ENCODE assay signal across 11 mouse cellular contexts in the genomic region with DNA sequence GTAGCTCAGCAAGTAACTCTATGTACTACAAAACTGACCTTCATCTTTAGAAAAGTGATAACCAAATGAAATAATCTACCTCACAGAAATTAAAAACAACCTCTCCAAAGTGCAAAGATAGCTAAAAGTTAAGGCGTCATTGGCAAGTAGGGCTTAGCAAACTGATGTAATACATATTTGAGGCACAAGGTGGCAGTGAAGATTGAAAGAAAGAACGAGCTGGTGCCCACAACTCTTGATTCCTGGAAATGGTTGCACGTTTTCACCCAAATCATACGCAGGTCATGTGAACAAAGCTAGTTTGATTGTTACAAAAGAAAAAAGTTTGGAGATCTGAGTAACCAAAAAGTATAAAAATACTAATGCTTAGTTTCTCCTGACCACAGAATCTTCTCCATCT.
DNase-seq lines count a peak whose midpoint lies in the region; ATAC-seq and TF ChIP-seq lines count a peak whose summit lies in the region.
"Had no signal": no experiment of that assay in that cellular context is flagged by ENCODE, and none has a peak within 500 bp of the region (broad histone marks: within the 10 kb centered on the region; RNA-seq: fewer than 3 reads in every experiment).

No protein-coding gene starts in this region.

- ATAC-seq in heart, postnatal 0 days (ENCODE audit: insufficient read depth, low read depth), result no peak
- no peak for ATAC-seq in heart, embryonic 11.5 days (replicated peaks; ENCODE audit: insufficient number of reproducible peaks, low FRiP score, low TSS enrichment)
- ATAC-seq in neural tube, embryonic 15.5 days (ENCODE audit: low FRiP score), result no peak

- H3K4me1 ChIP-seq in heart, postnatal 0 days (ENCODE audit: control insufficient read depth, insufficient read depth), result 0 out of 2 replicates have a peak, but pooled peaks cover 10% of the 10 kb centered on the region
- H3K4me1 ChIP-seq in heart, embryonic 11.5 days (ENCODE audit: control insufficient read depth, insufficient read depth, low read length), result 0 out of 2 replicates have a peak, but pooled peaks cover 5% of the 10 kb centered on the region
- H3K4me1 ChIP-seq in cerebellum, adult 2 months (ENCODE audit: control insufficient read depth, insufficient read depth, low read length), result peaks cover 6% of the 10 kb centered on the region; the same call in 1 of the 2 replicates
- peaks cover 17% of the 10 kb centered on the region for H3K4me1 ChIP-seq in neural tube, embryonic 15.5 days
- H3K4me1 ChIP-seq: stomach, embryonic 15.5 days had no signal

- TF ChIP-seq CTCF in heart, postnatal 0 days (IDR thresholded peaks at IDR 0.05; ENCODE audit: low read depth), result peak; percentile 62
- TF ChIP-seq CTCF in cerebellum, adult 2 months (IDR thresholded peaks at IDR 0.05; ENCODE audit: borderline replicate concordance, insufficient read depth, low read depth, low read length), result peak; percentile 49; the same call in 1 of the 2 replicates

- H3K4me2 ChIP-seq in heart, postnatal 0 days (ENCODE audit: low read depth, low read length), result no peak overlapping the region
- H3K4me2 ChIP-seq in heart, embryonic 11.5 days, result no peak overlapping the region
- H3K4me2 ChIP-seq in neural tube, embryonic 15.5 days, result no peak overlapping the region
- H3K4me2 ChIP-seq: embryonic facial prominence, embryonic 13.5 days; limb, embryonic 13.5 days; stomach, embryonic 15.5 days had no signal

- H3K9me3 ChIP-seq in heart, postnatal 0 days (replicated peaks; ENCODE audit: control insufficient read depth, low read length), result no peaks in the 10 kb centered on the region
- H3K9me3 ChIP-seq in heart, embryonic 11.5 days (replicated peaks; ENCODE audit: control insufficient read depth, low read length), result no peaks in the 10 kb centered on the region
- H3K9me3 ChIP-seq in neural tube, embryonic 15.5 days (replicated peaks), result no peaks in the 10 kb centered on the region
- H3K9me3 ChIP-seq: embryonic facial prominence, embryonic 13.5 days; limb, embryonic 13.5 days; stomach, embryonic 15.5 days had no signal

- WGBS in heart, postnatal 0 days, result 14% methylated on average over 4 of the region's 4 CpGs
- WGBS in heart, embryonic 11.5 days (ENCODE audit: insufficient replicate concordance), result 22% methylated on average over 4 of the region's 4 CpGs
- 3% methylated on average over 4 of the region's 4 CpGs for WGBS in cerebellum, adult 2 months
- 21% methylated on average over 4 of the region's 4 CpGs for WGBS in neural tube, embryonic 15.5 days

- no peak overlapping the region for H3K9ac ChIP-seq in heart, postnatal 0 days (replicated peaks; ENCODE audit: low read depth, low read length)
- H3K9ac ChIP-seq in heart, embryonic 11.5 days (ENCODE audit: low read depth, low read length), result no peak overlapping the region
- no peak overlapping the region for H3K9ac ChIP-seq in neural tube, embryonic 15.5 days (replicated peaks)
- H3K9ac ChIP-seq: embryonic facial prominence, embryonic 13.5 days; limb, embryonic 13.5 days; stomach, embryonic 15.5 days had no signal

- H3K36me3 ChIP-seq in heart, postnatal 0 days (replicated peaks; ENCODE audit: control insufficient read depth, insufficient read depth, low read length), result peaks cover 23% of the 10 kb centered on the region
- 0 out of 2 replicates have a peak, but pooled peaks cover 6% of the 10 kb centered on the region for H3K36me3 ChIP-seq in heart, embryonic 11.5 days (ENCODE audit: control insufficient read depth, insufficient read depth, low read length)
- H3K36me3 ChIP-seq in neural tube, embryonic 15.5 days, result peaks cover 16% of the 10 kb centered on the region
- H3K36me3 ChIP-seq: stomach, embryonic 15.5 days had no signal

- no peak for TF ChIP-seq POLR2A in cerebellum, adult 2 months (IDR thresholded peaks at IDR 0.05; ENCODE audit: borderline replicate concordance, insufficient read depth, low read length)

- H3K27ac ChIP-seq in heart, postnatal 0 days (ENCODE audit: low read depth), result no peak overlapping the region
- H3K27ac ChIP-seq in heart, embryonic 11.5 days (ENCODE audit: low read depth, low read length), result no peak overlapping the region
- no peak overlapping the region for H3K27ac ChIP-seq in cerebellum, adult 2 months (ENCODE audit: insufficient read depth, low read length)
- H3K27ac ChIP-seq in neural tube, embryonic 15.5 days (replicated peaks), result no peak overlapping the region
- H3K27ac ChIP-seq: embryonic facial prominence, embryonic 13.5 days; limb, embryonic 13.5 days; stomach, embryonic 15.5 days had no signal

- no peaks in the 10 kb centered on the region for H3K27me3 ChIP-seq in heart, postnatal 0 days (ENCODE audit: control insufficient read depth, insufficient read depth, low read length)
- H3K27me3 ChIP-seq in heart, embryonic 11.5 days (ENCODE audit: control insufficient read depth, insufficient read depth, low read length), result no peaks in the 10 kb centered on the region
- no peaks in the 10 kb centered on the region for H3K27me3 ChIP-seq in cerebellum, adult 2 months (ENCODE audit: control insufficient read depth, insufficient read depth, low read length)
- no peaks in the 10 kb centered on the region for H3K27me3 ChIP-seq in neural tube, embryonic 15.5 days (replicated peaks)
- H3K27me3 ChIP-seq: embryonic facial prominence, embryonic 13.5 days; limb, embryonic 13.5 days; stomach, embryonic 15.5 days had no signal

- H3K4me3 ChIP-seq in heart, postnatal 0 days (ENCODE audit: low read depth, low read length), result no peak overlapping the region
- H3K4me3 ChIP-seq in heart, embryonic 11.5 days (ENCODE audit: low read depth, low read length), result no peak overlapping the region
- H3K4me3 ChIP-seq in cerebellum, adult 2 months (replicated peaks; ENCODE audit: insufficient read depth, low read depth, low read length), result no peak overlapping the region
- no peak overlapping the region for H3K4me3 ChIP-seq in neural tube, embryonic 15.5 days (replicated peaks)
- H3K4me3 ChIP-seq: embryonic facial prominence, embryonic 13.5 days; limb, embryonic 13.5 days; stomach, embryonic 15.5 days had no signal

- no peak for TF ChIP-seq EP300 in heart, postnatal 0 days (IDR thresholded peaks at IDR 0.05; ENCODE audit: low read depth)

- DNase-seq in heart, postnatal 0 days (ENCODE audit: low spot score), result peak; percentile 55
- peak; percentile 44 for DNase-seq in urinary bladder, postnatal 25 days (ENCODE audit: low spot score)
- DNase-seq in urinary bladder, postnatal 10 days (ENCODE audit: low spot score), result no peak
- peak; percentile 32 to 68 for DNase-seq in cerebellum, adult 2 months
- peak; percentile 69 for DNase-seq in kidney, postnatal 14 days
- DNase-seq in naive thymus-derived CD4-positive, alpha-beta T cell, adult 2 months (ENCODE audit: low read depth), result peak; percentile 91
